Mouse (Mus musculus): Measurements from ENCODE around the gene Smyd2. TPM values are rescaled to one million over a fixed set of nuclear protein-coding genes. Genes with fewer than 3 reads are reported as not detected.

Smyd2 gene
- polyA plus RNA-seq, 1 experiment from 2014 or later, result 96.4 TPM

Other genes with a start within 250 kb of the Smyd2 start
- 89.3 and 91.6 TPM in 2 replicates for gene Cenpf, start 234.3 kb downstream of the Smyd2 start, polyA plus RNA-seq (2014; fragmentation: Nextera tagmentation; extraction: Ambion mirVana)
- gene Ptpn14, start 194.1 kb downstream of the Smyd2 start, polyA plus RNA-seq (2014; fragmentation: Nextera tagmentation; extraction: Ambion mirVana), result 11.2 and 14.3 TPM in 2 replicates
- gene Prox1, start 248.4 kb upstream of the Smyd2 start, polyA plus RNA-seq (2014; fragmentation: Nextera tagmentation; extraction: Ambion mirVana), result 1.3 and 2.0 TPM in 2 replicates